Mouse (Mus musculus) gastrocnemius, postnatal 36 days (tissue): ENCODE measurements around the gene Clec2h. TPM values are rescaled to one million over a fixed set of nuclear protein-coding genes. Genes with fewer than 3 reads are reported as not detected.
"Not testable (repeated sequence)": the region's sequence is repeated elsewhere in the genome, so short reads cannot be mapped to it uniquely, and the experiment has no call there.

Source experiments
- DNase-seq, 2 experiments: peaks; one replicate each; pipeline ENCODE4 v3.0.0; 2022
- intact Hi-C: fragments of 180-260 bp; cut with DNase I; formaldehyde crosslinking; loops from one replicate; pipeline ENCODE4 v1.15.1; 2025
- long read RNA-seq, 2 experiments: library from polyadenylated mRNA; stranded (forward); transcript quantifications; one replicate each; pipeline ENCODE4 v2.0.0; 2021
- total RNA-seq, 2 experiments: library from RNA; stranded (reverse); gene quantifications; 2 replicates each; pipeline ENCODE4 v1.2.3; 2021

Gene Clec2h
- total RNA-seq = not detected
- long read RNA-seq, experiment 1 = 0 reads
- long read RNA-seq, experiment 2 = 0 reads

DNA sequence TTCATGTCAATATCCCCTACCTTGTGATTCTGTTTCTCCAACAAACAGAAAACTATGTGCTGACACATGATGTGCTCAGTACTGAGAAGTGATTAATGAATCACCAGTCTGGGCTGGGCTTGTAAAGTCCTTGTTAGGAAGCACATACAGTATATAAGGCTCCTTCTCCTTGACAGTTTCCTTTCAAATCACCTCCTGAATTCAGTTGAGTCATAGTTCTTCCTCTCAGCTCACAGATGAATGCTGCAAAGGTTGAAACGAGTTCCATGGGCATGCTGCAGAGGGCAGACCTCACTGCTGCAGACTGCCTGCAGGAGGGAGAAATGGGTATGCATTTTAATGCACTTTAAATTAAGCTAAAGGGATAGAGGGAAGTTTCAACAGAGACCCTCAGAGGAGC, at the start of gene Clec2h:
Clec2h (plus strand) TSS at position 180 of the 400 bp plus-strand sequence.
- intact Hi-C loops = no loop called here
- DNase-seq = no peak

DNA sequence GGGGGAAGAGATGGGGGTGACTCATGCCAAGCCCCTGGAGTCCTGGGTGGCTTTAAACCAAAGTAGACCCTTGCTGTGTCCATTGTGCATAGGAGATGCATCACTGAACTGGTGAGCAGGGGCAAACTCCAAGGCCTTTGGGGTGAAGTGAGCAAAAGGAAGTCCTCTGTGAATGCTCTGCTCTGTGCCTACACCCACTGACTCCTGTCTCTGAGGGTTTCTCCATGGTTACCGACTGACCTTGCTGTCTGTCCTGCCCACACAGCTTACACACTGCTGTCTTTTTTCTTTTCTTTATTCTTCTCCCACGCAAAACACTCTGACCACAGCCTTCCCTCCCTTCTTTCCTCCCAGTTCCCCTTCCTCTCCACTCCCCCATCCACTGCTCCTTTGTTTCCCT, 39.5 kb upstream of the Clec2h start:
- no peak for DNase-seq
- intact Hi-C loops = no loop called here

DNA sequence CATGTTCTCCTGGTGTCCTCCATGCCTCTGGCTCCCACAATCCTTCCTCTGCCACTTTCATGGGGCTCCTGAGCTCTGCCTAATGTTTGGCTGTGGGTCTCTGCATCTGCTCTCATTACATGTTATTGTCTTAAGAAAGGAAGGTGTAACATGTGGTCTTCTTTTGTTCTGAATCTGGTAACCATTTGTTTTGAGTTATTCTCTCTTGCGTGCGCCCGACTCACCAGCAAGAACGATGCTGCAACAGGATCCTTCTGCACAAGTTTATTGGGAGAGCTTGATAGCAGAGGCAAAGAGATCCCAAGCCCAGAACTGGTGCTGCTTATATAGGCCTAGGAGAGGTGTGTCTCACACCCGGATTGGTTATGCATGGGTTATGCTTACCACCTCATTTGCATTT, 38.8 kb upstream of the Clec2h start, which contains the start of gene Klrb1a:
Klrb1a (minus strand) TSS at position 101 of the 400 bp plus-strand sequence.
- intact Hi-C loops, DNase-seq: not testable (repeated sequence)

DNA sequence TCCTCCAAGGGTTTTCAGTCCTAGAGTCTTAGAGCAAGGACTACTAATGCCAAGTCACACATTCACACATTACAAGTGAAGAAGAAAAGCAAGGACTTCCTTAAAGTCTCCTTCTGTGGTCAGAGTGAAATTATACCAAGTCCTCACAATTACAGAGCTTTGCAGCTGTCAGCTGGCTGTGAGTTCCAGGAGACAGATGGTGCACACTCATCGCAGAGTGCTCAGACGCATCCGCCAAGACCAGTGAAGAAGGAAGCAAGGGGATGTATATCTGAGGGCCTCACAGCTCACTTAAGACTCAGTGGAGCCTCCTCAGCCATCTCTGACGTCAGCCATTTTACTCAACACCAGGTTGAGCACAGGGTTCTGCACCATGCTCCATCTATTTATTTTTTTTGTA, 37.8 kb upstream of the Clec2h start:
- no peak for DNase-seq
- intact Hi-C loops = loop anchor here (2.0 kb wide), 1 partner anchor 166 kb away; no protein-coding TSS in a partner anchor

DNA sequence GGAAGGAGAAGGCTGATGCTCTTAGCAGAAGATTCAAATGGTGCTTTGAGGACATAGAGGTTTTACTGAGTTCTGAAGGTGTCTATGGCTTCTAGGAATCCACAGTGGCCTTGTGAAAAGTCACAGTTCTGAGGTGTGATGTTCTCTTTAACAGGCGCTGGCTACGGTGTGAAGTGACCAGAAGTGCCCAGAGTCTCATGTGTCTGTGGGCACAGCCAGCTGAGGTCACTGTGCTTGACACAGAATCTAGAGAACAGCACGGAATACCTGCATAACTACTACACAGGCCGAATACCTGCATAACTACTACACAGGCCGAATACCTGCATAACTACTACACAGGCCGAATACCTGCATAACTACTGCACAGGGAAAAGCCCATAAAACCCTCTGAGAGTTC, 36.9 kb upstream of the Clec2h start:
- DNase-seq = not testable (repeated sequence)
- intact Hi-C loops = loop anchor here (2.0 kb wide), 1 partner anchor 166 kb away; no protein-coding TSS in a partner anchor

DNA sequence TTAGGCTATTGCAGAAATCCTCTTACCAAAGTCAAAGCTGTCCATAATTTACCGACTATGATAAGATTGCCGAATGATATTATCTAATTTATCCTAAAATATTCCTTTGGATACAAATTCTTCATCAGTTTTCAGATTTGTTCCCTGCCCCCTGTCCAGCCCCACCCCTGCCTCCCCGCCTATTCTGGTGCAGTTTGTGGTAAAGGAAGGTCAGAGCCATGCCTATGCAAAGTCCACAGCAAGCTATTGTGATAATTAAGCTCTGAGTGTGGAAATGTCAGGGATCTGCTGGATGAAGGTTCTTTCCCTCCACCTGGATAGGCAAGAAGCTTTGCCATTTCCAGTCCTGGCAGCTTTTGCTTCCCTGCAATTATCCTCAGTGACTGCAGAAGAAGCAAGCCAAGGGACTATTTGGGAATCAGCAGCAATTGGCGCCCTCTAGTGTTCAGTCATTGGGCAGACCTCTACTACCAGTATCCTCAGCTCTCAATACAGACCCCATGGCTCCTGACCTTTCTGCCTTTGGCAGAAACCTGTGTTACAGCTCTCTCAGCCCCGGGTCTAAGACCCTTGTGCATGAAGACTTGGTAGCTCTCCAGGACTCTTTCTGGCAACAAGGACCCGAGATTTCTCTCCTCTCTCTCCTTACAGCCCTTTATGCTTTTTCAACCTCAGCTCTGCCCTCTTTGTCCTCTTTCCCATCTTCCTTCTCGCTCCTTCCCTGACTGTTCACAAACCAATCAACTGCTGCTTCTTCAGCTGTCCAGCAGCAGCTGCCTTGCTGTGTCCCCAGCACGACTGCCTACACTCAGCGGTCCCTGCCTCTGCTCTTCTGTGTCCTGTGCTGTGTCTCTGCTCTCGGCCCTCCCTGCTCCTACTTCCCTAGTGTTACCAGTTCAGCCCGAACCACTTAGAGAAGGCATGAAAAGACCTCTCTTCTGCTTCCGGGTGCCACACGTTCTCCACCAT, 32.1 kb upstream of the Clec2h start:
- intact Hi-C loops = loop anchor here (5.0 kb wide), 1 partner anchor 122 kb away; no protein-coding TSS in a partner anchor
- DNase-seq = peak; percentile 6 to 20

DNA sequence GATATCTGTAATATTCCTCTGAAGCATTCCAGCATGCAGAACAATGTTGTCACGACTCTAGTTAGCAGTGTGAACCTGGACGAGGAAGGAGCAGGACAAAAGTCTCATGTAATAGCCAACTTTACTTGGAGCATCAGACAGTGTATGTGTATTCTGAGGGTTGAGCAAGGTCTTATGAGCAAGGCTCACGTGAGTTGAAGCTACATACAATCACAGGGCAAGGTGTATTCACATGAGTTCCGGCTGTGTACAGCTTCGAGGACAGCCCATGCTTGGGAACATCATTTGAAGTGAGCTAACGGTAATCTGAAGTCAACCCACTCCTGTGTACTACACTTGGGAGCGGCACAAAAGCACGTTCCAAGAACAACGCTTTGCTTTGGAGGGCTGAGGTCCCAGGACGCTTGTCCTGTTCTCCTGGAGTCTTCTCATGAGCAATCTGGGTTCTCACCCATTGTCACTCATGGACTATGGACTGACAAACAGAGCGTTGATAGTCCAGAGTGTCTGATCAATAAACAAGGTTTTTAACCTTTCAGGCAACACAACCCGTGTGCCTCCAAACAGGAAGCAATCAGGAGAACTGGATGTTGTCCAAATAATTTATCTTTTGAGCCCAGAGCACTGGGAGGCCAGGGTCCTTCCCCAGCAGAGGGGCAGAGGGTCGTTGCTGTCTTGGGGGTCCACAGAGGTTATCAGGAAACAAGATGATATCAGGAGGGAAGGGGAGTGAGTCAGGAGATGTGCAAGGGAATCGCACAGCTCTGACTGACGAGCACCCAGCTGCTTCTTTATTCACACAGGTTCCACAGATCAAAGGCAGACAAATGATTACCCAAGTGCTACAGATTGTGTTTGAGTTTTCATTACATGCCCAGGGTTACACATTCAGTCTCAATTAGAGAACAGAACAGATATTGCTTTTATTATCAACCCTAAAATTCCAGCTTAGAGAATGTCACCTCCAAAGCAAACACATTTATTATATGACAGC, 31.0 kb upstream of the Clec2h start:
- not testable (repeated sequence) for DNase-seq
- intact Hi-C loops = loop anchor here (5.0 kb wide), 1 partner anchor 121 kb away; no protein-coding TSS in a partner anchor

DNA sequence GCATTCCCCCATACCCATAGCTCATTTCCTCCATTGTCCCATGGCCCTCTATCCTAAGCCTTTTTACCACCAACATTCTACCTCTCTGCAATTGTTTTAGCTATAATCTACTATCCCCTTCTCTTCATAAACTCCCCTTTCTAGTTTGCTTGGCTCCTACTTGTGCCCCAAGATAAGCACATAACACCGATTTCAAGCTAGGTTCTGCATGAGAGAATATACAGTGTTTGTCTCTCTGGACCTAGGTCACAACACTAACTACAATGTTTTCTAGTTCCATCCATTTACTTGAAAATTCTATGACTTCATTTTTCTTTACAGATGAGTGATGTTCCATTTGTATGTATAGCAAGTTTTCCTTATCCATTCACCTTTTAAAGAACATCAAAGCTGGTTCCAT, 21.5 kb upstream of the Clec2h start:
- no peak for DNase-seq
- intact Hi-C loops = no loop called here

DNA sequence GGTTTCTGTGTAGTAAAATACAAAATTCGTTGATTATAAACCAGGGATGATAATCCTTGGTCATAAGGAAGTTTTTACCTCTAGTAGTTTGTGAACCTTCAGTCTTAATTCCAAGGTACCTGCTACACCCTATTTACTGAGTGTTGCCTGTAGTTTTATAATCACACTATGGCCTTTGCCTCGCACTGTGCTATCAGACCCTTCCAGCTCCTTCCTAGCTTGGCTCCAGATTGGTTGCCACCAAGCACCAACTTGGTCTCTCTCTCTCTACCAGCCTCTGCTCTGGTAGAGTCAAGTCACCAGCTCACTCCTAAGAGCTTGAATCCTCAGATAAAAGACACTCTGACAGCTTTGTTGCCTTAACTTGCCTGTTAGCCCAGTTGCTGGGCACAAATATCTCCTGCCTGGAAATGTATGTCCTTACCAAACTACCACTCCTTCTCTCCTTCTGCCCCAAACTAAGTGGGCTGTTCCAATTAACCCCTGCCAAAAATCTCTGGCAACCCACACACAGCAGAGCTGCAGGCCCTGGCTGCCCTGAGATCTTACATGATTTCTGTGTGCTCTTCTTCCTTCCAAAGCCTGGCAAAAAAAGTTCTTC, 21.0 kb upstream of the Clec2h start:
- intact Hi-C loops = no loop called here
- DNase-seq = no peak

DNA sequence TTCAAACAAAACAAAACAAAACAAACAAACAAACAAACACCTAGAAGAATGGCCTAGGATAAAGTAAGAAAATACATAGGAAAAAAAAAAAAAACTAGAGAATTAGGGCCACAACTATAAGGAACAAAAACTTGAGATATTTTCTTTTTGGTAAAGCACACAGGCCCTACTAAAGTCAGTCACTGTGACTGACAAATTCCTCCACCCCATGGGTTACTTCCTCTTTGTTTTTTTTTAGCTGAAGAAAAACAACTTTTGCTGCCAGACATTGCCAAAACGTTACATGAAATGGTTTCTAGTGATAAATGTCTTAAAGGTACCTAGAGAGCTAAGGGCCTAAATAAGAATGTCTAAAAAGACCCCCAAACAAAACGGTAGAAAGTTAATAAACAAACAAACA, 18.2 kb upstream of the Clec2h start:
- no peak for DNase-seq
- intact Hi-C loops = no loop called here

DNA sequence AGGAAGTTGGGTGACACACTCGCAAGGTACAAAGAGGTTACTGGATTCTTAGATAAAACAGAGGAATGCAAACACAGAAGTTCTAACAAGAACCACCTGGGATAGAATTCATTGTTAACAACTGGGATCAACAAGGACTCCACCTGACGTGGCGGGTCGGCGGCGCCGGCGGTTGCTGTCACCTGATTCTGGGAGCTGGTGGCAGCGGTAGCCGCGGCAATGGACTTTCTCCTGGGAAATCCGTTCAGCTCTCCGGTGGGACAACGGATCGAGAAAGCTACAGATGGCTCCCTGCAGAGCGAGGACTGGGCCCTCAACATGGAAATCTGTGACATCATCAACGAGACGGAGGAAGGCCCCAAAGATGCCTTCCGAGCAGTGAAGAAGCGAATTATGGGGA, 17.5 kb upstream of the Clec2h start:
- DNase-seq, intact Hi-C loops: not testable (repeated sequence)

DNA sequence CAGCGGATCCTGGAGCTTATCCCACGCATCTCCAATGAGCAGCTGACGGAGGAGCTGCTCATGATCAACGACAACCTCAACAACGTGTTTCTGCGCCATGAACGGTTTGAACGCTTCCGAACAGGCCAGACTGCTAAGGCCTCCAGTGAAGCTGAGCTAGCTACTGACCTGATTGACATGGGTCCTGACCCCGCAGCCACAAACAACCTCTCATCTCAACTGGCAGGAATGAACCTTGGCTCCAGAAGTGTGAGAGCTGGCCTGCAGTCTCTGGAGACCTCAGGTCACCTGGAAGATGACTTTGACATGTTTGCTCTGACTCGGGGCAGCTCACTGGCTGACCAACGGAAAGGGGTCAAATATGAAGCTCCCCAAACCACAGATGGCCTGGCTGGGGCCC, 16.5 kb upstream of the Clec2h start:
- intact Hi-C loops, DNase-seq: not testable (repeated sequence)

DNA sequence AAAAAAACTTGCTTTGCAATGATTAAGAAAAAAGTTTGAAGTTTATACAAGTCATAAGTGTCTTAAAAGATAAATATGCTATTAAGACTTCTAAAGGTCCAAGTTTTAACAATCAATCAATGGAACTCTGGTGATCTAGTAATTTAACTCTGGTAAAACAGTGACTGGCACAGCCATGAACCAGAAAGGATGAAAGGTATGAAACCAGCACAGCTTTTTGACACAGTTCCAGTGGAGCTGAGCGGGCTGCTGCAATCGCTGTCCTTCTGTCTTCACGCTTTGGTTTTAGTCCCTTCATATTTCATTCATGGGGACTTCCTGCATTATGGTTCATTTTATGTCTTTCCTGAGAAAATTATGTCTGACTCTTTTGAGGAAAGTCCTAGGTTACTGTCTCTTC, 12.5 kb upstream of the Clec2h start:
- intact Hi-C loops = no loop called here

DNA sequence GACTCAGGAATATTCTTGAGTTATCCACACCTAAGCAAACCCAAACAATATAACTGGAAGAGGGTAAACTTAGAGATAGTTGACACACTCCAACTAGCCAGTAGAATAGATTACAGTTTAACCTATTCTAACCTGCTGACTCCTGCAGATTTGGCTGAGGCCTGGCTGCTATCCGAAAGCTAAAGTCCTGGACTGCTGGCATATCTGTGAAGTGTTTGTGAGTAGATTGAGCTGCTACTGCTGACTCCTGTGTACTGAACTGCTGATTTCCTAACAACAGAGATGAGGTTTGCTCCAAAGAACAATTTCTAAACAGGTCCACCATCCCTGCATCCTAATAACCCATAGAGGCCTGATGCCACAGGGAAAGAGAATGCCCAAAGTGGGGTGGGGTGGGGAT, 12.0 kb upstream of the Clec2h start:
- no peak for DNase-seq
- intact Hi-C loops = no loop called here

More for the DNA sequence above, 12.5 kb upstream of the Clec2h start:
- DNase-seq = no peak

DNA sequence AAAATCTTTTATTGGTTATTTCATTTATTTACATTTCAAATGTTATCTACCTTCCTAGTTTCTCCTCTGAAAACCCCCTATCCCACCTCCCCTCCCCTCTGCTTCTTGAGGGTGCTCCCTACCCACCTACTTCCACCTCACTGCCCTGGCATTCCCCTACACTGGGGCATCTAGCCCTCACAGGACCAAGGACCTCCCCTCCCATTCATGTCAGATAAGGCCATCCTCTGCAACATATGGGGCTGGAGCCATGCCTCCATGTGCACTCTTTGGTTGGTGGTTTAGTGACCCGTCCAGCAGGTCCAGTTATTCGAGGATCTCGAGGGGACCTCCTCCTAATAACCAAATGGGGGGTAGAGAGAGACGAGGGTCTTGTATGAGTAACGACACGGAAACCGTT, 11.4 kb upstream of the Clec2h start:
- DNase-seq, intact Hi-C loops: not testable (repeated sequence)

DNA sequence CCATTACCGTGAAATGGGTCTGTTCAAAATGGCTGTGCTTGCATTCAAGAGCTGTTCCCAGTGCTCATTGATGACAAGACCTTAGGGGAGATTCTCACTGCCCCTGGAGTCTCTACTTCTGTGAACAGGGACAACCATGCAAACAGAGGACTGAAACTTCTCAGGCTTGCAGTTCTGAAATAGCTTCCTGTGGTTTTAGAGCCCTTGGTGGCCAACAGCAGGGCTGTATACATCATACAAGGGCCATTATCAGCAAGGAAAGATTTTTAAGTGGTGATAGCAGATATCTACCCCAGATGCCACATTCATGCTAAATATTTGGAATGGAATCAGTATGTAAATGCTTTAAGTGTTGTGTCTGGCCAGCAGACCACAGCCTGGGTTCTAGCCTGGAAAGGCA, 9.2 kb upstream of the Clec2h start:
- intact Hi-C loops = no loop called here

DNA sequence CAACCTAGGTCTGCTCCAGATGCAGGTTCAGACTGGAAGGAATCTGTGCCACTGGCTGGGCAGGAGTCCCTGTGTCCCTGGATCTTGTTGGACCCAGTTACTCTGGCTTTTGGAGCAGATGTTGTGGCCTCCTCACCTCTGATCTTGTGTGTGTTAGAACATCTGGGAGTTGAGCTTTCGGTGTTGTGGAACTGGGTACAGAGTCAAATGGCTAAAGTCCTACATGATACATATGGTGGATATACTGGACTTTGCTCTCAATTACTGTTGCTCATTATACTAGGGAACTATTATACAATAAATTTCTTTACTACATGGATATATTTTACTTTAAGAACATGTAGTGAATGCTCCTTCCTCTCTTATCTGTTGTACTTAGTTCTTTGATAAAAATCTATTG, 936 bp upstream of the Clec2h start:
- no peak for DNase-seq
- intact Hi-C loops = no loop called here

More for the DNA sequence above, 9.2 kb upstream of the Clec2h start:
- no peak for DNase-seq

DNA sequence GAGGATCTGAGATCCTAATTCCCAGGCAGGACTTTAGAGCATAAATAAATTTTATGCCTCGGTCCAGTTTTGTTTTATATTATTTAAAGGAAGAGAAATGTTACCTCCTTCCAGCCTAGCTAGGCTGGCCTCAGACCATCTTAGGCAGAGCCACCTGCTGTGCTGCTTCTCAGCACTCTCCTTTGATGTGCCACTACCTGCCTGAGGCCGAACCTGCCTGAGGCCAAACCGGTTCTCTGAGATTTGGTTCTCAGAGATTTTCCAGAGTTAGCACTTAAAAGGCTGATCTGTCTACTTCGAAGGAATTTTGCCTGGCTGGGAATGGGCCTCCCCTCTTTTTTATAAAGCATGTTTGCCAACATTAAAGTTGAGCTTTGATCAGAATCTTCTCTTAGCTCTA, 7.8 kb downstream of the Clec2h start:
- no peak for DNase-seq
- intact Hi-C loops = no loop called here

DNA sequence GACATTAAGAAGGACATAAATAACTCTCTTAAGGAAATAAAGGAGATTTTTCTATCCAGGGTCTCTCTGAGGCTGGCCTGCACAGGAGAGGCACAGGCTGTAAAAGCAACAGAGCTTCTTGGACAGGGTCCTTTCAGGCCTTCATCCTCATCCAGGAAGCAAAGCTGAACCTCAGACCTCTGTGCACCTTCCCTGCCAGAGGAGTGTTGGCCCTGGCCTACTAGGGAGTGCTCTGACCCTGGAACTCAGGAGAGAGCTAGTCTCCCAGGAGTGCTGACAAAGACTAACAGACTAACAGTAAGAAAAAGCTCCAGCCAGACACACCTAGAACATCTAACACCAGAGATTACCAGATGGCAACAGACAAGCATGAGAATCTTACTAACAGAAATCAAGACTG, 17.4 kb downstream of the Clec2h start:
- intact Hi-C loops = no loop called here
- DNase-seq = no peak

DNA sequence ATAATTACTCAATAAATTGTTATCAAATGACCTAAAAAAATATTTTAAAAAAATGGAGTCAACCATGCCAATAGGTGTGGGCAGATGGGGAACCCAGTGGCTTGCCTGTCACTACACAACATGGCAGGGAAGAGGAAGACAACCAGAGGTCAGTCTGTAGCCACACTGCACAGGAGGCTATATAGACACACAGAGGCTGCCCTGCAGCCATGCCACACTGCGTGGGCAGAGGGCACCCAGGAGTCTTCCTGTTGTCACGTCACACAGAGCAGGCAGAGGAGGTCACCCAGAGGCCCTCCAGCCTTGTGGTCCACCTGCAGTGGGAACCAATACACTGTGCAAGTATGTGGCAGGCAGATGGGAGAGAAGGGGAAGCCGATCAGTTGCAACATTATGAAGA, 39.5 kb downstream of the Clec2h start:
- DNase-seq = no peak
- intact Hi-C loops = no loop called here
